Mouse (Mus musculus) gastrocnemius, postnatal 4 days (tissue): Measurements from ENCODE around the gene Ica1l. TPM values are rescaled to one million over a fixed set of nuclear protein-coding genes. Genes with fewer than 3 reads are reported as not detected.

Experiments
- DNase-seq, 2 experiments: peaks; one replicate each; pipeline ENCODE4 v3.0.0; 2021 to 2022; ENCODE audit warnings: low spot score in 2 of 2, mixed read lengths in 2 of 2
- total RNA-seq, 2 experiments: library from RNA; stranded (reverse); gene quantifications; 2 replicates each; pipeline ENCODE4 v1.2.3; 2021

Gene Ica1l
- total RNA-seq, 2 experiments from 2014 or later: 0.61 to 1.4 TPM

DNA sequence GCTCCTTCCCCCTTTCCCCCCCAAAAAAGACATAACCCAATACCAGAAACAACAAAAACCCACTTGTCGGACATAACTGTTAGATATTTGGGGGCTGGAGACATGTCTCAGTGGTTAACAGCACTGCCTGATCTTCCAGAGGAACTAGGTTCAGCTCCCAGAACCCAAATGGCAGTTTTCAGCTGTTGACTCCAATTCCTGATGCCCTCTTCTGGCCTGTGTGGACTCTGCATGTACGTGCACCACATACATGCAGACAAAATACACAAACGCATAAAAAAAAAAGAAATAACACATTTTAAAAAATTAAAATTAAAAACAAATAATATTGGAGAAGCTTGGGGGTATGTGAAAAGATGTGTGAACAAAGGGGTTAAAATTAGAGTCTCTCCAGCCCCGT is 75.7 kb downstream of the Ica1l start:
- no peak for DNase-seq

DNA sequence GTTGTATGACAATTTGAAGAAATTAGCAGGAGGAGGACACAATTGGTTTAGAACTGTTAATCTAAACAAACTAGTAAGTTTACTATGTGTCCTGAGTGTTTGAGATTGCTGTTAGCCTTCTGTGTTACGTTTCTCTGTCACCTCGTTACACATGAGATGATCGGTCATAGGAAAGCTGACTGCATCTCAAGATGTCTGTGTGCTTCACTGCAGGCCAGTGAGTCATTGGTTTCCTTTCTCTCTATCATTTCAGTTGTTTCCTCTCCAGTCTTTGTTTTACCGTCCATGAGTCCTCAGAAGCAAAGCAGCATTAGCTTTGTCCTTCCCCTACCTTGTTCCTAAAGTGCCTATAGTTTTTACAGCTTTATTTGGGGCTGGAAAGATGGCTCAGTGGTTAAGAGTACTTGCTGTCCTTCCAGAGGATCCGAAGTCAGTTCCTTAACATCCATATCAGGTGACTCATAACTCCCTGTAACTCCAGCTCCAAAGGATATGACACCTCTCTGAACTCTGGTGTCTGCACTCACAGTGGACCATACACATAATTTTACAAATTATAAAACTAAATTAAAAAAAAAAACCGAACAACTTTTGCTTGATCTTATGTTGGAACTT is 76.7 kb downstream of the Ica1l start:
- DNase-seq: no peak

DNA sequence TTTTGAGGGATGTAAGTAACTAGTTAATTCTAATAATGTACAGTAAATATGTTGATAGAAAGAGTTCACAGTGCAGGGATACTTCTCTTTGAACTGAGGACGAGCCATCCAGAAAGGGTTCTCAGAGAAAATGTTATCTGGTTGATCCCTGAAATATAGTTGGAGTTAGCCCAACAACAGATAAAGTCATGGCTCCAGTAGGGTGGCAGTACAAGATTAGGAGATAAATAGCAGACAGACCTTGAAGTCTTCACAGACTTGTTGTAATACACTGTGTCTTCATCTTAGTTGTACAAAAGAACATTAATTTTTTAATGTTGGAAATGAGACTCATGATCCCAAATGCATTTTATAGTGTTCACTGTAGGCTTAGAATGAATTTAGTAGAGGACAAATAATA is 83.0 kb downstream of the Ica1l start:
- no peak for DNase-seq

DNA sequence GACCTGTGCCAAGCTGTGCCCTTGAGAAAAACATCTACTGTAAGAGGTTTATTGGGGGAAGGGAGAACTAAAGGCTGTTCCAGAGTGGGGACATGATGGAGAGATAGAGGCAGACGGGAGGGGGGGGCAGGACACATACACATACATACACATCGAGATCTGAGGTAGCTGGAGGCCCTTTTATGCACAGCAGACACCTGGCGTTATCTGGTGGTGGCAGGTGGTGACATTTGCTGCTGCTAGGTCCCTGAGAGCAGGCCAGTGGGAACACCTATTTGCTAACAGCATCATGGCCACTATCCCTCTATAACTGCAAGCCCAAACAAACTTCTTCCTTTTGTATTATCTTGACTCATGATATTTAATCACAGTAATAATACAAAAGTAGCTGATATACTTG is 85.8 kb downstream of the Ica1l start:
- no peak for DNase-seq

DNA sequence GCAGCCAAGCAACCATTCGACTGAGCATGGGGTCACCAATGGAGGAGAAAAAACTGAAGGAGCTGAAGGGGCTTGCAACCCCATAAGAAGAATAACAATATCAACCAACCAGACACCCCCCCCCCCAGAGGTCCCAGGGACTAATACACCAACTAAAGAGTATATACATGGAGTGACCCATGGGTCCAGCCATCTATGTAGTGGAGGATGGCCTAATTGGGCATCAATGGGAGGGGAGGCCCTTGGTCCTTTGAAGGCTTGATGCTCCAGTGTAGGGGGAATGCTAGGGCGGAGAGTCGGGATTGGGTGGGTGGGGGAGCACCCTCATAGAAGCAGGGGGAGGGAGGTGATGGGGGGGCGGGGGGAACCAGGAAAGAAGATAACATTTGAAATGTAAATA is 95.5 kb downstream of the Ica1l start:
- DNase-seq: no peak

DNA sequence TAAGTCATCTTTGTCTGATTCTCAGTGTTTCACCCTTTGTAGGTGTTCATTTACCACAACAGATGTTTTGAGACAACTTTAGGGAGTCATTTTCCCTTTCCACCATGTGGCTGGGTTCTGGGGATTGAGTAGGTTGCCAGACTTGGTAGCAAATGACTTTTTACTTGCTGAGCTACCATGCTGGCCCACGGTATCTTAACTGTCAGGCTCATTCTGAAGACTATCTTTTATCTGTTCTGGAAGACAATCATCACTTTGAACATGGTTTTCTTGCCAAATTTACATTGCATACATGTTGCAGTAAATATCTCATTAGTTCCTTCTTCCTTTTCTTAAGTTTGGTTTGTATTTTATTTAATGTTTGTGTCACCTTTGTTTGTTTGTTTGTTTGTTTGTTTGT is 97.0 kb downstream of the Ica1l start:
- DNase-seq: no peak

DNA sequence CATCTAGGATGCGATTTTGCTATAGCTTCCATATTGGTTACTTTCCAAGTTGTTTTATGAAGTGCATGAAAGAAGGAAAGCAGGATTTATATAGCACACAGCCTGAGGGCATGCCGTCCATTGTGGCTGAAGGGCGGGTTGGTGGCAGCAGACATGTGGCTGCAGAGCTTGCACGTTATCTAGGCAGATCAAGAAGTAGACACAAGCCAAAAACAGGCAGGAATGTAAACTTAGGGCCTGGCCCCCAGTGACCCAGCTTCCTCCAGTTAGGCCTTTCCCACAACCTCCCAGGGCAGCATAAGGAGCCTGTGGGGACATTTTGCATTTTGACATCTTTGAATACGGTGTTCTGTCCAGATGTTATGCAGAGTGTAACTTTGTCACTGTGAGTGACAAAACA is 99.2 kb downstream of the Ica1l start:
- no peak for DNase-seq

DNA sequence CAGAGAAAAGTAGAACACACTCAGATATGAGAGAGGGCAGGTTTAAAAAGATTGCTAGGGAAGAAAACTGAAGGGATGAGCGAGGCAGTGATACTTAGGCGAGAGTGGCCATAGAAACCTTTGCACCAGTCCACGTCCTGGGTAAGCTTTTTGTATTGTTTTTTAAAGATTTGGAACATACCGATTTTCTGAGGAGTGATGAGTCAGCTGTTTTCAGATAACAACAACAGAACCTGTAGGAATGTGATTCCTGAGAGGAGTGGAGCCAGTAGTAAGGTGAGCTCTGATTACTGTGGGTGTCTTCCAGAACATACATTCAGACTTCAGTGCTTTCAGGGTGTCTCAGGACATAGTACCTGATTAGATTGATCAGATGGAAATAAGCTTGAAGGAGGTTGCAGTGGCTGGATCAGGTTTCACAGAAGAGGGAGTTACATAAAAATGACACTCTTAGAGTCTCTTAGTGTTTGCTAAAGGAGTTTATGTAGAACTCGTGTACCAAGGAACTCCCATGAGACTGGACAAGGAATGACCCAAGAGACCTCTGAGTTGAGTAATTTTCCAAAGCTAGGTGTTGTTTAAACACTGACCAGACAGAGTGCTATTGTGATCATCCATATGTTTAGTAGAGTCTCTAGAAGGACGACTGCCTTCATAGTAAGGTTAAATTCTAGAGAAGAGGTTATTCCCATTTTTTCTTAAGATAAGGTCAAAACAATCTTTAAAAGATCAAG is 100.8 kb downstream of the Ica1l start:
- no peak for DNase-seq

DNA sequence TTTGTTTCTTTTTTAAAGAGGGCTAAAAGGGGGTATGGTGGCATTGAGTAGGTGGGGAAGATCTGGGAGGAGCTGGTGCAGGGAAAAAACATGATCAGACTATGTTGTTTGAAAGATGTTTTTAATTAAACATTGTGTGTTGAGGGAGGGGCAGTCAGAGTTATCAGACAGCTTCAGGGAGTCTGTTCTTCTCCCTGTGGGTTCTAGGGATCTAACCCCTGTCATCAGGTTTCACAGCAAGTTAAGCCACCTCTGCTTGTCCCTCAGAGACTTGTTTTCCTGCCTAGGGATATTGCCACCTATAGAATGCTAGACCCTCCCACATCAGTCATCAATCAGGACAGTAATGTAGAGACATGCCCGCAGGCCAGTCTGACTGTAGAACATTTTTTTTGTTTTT is 101.9 kb downstream of the Ica1l start:
- no peak for DNase-seq

DNA sequence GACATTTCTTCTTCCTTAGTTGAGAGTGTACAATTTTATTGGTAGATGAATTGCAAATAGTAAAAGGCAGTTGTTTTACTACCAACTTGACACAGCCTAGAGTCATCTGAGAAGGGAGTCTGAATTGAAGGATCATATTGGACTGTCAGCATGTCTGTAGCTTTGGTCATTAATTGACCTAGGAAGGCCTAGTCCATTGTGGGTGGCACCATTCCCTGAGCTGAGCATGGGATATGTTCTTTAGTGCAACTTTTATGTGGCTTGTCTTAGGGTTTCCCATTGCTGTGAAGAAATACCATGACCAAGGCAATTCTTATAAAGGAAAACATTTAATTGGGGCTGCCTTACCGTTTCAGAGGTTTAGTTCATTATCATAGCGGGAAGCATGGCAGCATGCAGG is 110.0 kb downstream of the Ica1l start:
- no peak for DNase-seq

Other genes starting within 250 kb of the Ica1l start
- gene Fam117b, start 130.2 kb downstream of the Ica1l start, total RNA-seq: 10 to 100 TPM in 1 of 2 experiments, 1 to 10 TPM in 1; 9.8 to 10.6 TPM
- gene Carf, start 55.1 kb upstream of the Ica1l start, total RNA-seq: 10 to 100 TPM; 10.3 to 11.4 TPM
- gene Wdr12, start 55.5 kb upstream of the Ica1l start, total RNA-seq: 10 to 100 TPM; 12.4 to 14.7 TPM
- gene Nbeal1, start 137.4 kb upstream of the Ica1l start, total RNA-seq: 10 to 100 TPM; 29.9 to 33.9 TPM